Mouse (Mus musculus) stomach, embryonic 16.5 days (tissue): ENCODE results near the gene H2-Ke6. TPM values are rescaled to one million over a fixed set of nuclear protein-coding genes. Genes with fewer than 3 reads are reported as not detected.

Source experiments
- ATAC-seq: fragments of 200-750 bp; cut with Nextera tagmentation; 2 replicates; pipeline ENCODE4 v1.8.0; 2017; ENCODE audit warnings: moderate number of reproducible peaks, moderate TSS enrichment; ENCODE audit not compliant: insufficient read depth, low FRiP score
- H3K27ac ChIP-seq: fragments of 300-500 bp; sonication (generic); 2 replicates; pipeline ENCODE4 v1.5.1; 2014; ENCODE audit warnings: low read length
- H3K27me3 ChIP-seq: fragments of 300-500 bp; sonication (generic); 2 replicates; pipeline ENCODE4 v1.6.1; 2014; ENCODE audit warnings: low read length, control low read depth, mixed read lengths; ENCODE audit not compliant: control insufficient read depth, insufficient read depth
- H3K36me3 ChIP-seq: fragments of 300-500 bp; sonication (generic); 2 replicates; pipeline ENCODE4 v1.6.1; 2014; ENCODE audit warnings: low read length; ENCODE audit not compliant: control insufficient read depth, insufficient read depth
- H3K4me1 ChIP-seq: fragments of 300-500 bp; sonication (generic); 2 replicates; pipeline ENCODE4 v1.6.1; 2014; ENCODE audit warnings: low read length, control low read depth, mixed read lengths; ENCODE audit not compliant: control insufficient read depth, insufficient read depth
- H3K4me2 ChIP-seq: fragments of 300-500 bp; sonication (generic); 2 replicates; pipeline ENCODE4 v1.6.1; 2014; ENCODE audit warnings: low read depth, low read length, mixed read lengths
- H3K4me3 ChIP-seq: fragments of 300-500 bp; sonication (generic); replicated peaks from 2 replicates; pipeline ENCODE4 v1.5.1; 2014; ENCODE audit warnings: mild to moderate bottlenecking, low read length
- H3K9ac ChIP-seq: fragments of 300-500 bp; sonication (generic); 2 replicates; pipeline ENCODE4 v1.6.1; 2014; ENCODE audit warnings: low read length
- H3K9me3 ChIP-seq: fragments of 300-500 bp; sonication (generic); replicated peaks from 2 replicates; pipeline ENCODE4 v1.6.1; 2016; ENCODE audit warnings: low read length, control low read depth; ENCODE audit not compliant: control insufficient read depth
- WGBS: fragments of 180-500 bp; shearing (Covaris S2); extraction: QIAGEN DNeasy Blood & Tissue Kit; methylation state at CpG from one replicate; pipeline ENCODE4 v1.1.7; 2014; 5-methylcytosine and 5-hydroxymethylcytosine counted together
- polyA plus RNA-seq: library from polyadenylated mRNA; unstranded; fragments of >200 nt; fragmentation: Nextera tagmentation; extraction: Ambion mirVana; gene quantifications from 2 replicates; pipeline ENCODE4 v1.2.1, GENCODE M21; 2015

H2-Ke6 gene
- polyA plus RNA-seq, 1 experiment from 2014 or later: 38.9 TPM

DNA sequence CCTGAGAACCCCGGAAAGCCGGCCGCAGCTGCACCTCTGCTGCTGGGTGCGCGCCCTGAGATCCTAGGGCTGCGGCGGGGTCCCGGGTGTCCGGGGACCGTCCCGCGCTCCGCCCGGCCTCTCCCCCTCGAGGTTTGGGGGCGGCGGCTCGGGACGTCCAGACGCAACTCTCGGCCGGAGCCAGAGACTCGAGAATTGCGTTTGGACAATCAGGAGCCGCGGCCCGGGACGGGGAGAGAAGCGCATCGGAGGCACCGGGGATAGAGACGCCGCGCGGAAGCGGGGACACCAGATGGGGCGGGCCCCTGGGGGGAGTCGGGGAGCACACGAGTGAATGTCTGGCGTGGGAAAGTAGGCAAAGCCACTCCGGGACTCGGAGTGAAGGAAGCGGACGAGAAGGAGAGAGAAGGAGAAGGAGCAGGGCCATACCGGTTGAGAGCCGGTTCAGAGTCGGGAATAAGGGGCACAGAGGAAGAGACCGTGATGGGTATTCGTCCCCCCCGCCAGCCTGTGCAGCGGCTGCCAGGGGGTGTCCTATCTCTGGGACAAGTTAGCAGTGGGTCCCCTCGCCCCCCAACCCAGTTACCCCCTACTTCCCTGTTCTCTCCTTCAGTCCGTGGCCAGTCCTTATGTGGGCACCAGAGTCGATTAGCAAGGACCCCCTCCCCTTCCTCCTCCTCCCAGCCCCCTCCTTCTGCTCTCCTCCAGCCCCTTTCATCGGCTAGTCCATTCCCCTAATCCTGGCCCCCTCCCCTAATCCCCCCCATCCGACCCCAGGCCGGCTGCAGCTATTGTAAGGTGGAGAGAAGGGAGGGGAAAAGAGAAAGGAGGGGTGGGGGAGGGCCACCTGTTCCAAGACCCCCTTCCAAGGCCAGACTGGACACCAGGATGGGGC lies 2.8 kb downstream of the H2-Ke6 start:
- no peak for ATAC-seq
- Histone ChIP-seq H3K9me3 (no peaks in the 10 kb centered on the region), H3K4me2 (peak overlapping the region; percentile 88), H3K27ac (peak overlapping the region; percentile 93), H3K4me3 (peak overlapping the region; percentile 92), H3K9ac (peak overlapping the region; percentile 92), H3K4me1 (peaks cover 42% of the 10 kb centered on the region), H3K36me3 (peaks cover 36% of the 10 kb centered on the region), H3K27me3 (no peaks in the 10 kb centered on the region)
- under 1% methylated on average over 53 of the region's 57 CpGs for WGBS

DNA sequence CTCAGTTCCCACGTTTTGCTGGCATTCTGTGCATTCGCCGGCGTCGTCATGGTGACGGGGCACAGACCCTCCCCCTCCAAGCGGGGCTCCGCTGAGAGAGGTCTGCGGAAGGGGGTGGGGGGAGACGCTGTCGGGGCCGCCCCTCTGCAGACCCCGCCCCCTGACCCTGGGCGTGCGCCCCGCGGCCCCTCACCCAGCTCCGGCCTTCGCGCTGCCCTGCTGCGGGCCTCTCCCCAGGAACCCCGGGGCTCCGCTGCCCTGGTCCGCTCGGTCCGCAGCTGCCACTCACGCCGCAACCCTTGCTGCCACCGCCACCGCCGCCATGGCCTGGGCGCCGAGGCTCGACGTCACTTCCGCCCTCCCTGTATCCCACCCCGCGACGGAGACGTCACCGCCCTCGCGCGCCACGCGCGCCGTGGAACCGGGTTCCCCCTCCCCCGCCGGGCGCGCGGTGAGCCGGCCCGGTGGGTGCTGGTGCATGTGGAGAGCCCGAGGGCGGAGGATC lies 3.5 kb downstream of the H2-Ke6 start, which contains the start of gene Ring1:
Ring1 (minus strand) TSS at position 364 of the 505 bp plus-strand sequence.
- Histone ChIP-seq H3K9ac (peak within 1 kb of the TSS; percentile 92), H3K4me1 (peaks cover 34% of the 10 kb centered on the region), H3K27me3 (no peaks in the 10 kb centered on the region), H3K36me3 (peaks cover 33% of the 10 kb centered on the region), H3K4me3 (peak within 1 kb of the TSS; percentile 92), H3K9me3 (no peaks in the 10 kb centered on the region), H3K27ac (peak within 1 kb of the TSS; percentile 93), H3K4me2 (peak within 1 kb of the TSS; percentile 88)
- under 1% methylated on average over 55 of the region's 58 CpGs for WGBS
- peak; percentile 77 for ATAC-seq

- Histone ChIP-seq H3K36me3 (peaks cover 26% of the 10 kb centered on the region), H3K4me2 (peak overlapping the region; percentile 88), H3K4me3 (peak overlapping the region; percentile 92), H3K4me1 (peaks cover 27% of the 10 kb centered on the region), H3K27ac (no peak overlapping the region), H3K9me3 (no peaks in the 10 kb centered on the region), H3K9ac (peak overlapping the region; percentile 92), H3K27me3 (no peaks in the 10 kb centered on the region)
- 52% methylated on average over 9 of the region's 9 CpGs for WGBS
- no peak for ATAC-seq
These were observed 4.2 kb downstream of the H2-Ke6 start for GRCm38 (mm10) chr17:34023678-34024077.

GRCm38 (mm10) chr17:34022987-34023386 lies 4.9 kb downstream of the H2-Ke6 start:
- Histone ChIP-seq H3K4me3 (no peak overlapping the region), H3K36me3 (peaks cover 21% of the 10 kb centered on the region), H3K27me3 (no peaks in the 10 kb centered on the region), H3K27ac (no peak overlapping the region), H3K9me3 (no peaks in the 10 kb centered on the region), H3K9ac (no peak overlapping the region), H3K4me2 (no peak overlapping the region), H3K4me1 (peaks cover 22% of the 10 kb centered on the region)
- ATAC-seq: no peak
- 95% methylated on average over 20 of the region's 20 CpGs for WGBS

- Histone ChIP-seq H3K4me3 (no peak overlapping the region), H3K9me3 (no peaks in the 10 kb centered on the region), H3K36me3 (peaks cover 21% of the 10 kb centered on the region), H3K27ac (no peak overlapping the region), H3K27me3 (no peaks in the 10 kb centered on the region), H3K4me1 (peaks cover 22% of the 10 kb centered on the region), H3K9ac (no peak overlapping the region), H3K4me2 (no peak overlapping the region)
- 89% methylated on average over 14 of the region's 14 CpGs for WGBS
- no peak for ATAC-seq
These were observed 5.5 kb downstream of the H2-Ke6 start for GRCm38 (mm10) chr17:34022414-34022783.

GRCm38 (mm10) chr17:34021539-34022413 lies 6.1 kb downstream of the H2-Ke6 start:
- no peaks in the 10 kb centered on the region for H3K27me3 ChIP-seq

GRCm38 (mm10) chr17:34013436-34013835 lies 14.4 kb downstream of the H2-Ke6 start:
- no peak for ATAC-seq
- no peaks in the 10 kb centered on the region for H3K4me1 ChIP-seq
- no peak overlapping the region for H3K27ac ChIP-seq
- no peaks in the 10 kb centered on the region for H3K36me3 ChIP-seq
- H3K4me2 ChIP-seq: no peak overlapping the region
- no peak overlapping the region for H3K9ac ChIP-seq
- H3K9me3 ChIP-seq: no peaks in the 10 kb centered on the region
- no peaks in the 10 kb centered on the region for H3K27me3 ChIP-seq
- 93% methylated on average over 8 of the region's 8 CpGs for WGBS
- H3K4me3 ChIP-seq: no peak overlapping the region

More at GRCm38 (mm10) chr17:34021539-34022413, 6.1 kb downstream of the H2-Ke6 start:
- Histone ChIP-seq H3K9ac (no peak overlapping the region), H3K4me2 (no peak overlapping the region), H3K36me3 (peaks cover 21% of the 10 kb centered on the region), H3K9me3 (no peaks in the 10 kb centered on the region), H3K4me3 (no peak overlapping the region), H3K4me1 (peaks cover 17% of the 10 kb centered on the region), H3K27ac (no peak overlapping the region)
- 93% methylated on average over 23 of the region's 23 CpGs for WGBS
- ATAC-seq: no peak

DNA sequence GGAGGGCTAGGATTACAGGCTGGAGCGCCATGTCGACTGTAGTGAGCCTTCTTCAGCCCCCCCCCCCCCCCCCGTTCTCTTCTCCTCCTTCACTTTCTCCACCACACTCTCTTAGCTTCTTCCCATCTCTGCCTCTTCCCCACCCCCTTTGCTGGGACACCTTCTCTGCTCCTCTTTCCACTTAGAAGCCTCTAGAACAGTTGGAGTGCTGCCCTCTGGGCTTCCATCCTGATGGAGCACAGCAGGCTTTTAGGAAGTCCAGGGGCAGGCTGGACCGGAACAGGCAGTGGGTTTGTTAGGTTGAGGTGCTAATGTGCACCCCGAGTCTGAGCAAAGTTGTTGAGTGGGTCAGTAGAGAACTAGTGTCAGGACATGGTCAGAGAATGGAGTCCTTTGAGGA lies 17.7 kb downstream of the H2-Ke6 start:
- Histone ChIP-seq H3K27ac (no peak overlapping the region), H3K4me3 (no peak overlapping the region), H3K27me3 (no peaks in the 10 kb centered on the region; the same call in 1 of the 2 replicates), H3K9ac (no peak overlapping the region), H3K4me2 (no peak overlapping the region), H3K9me3 (no peaks in the 10 kb centered on the region), H3K4me1 (no peaks in the 10 kb centered on the region), H3K36me3 (no peaks in the 10 kb centered on the region)
- WGBS: 71% methylated on average over 5 of the region's 5 CpGs
- ATAC-seq: no peak
